8 mouse cellular contexts compared by ENCODE assay signal in genomic region chr13:55473076-55473831, GRCm38 (mm10). TPM values are rescaled to one million over a fixed set of nuclear protein-coding genes. Genes with fewer than 3 reads are reported as not detected.
DNase-seq lines count a peak whose midpoint lies in the region; ATAC-seq and TF ChIP-seq lines count a peak whose summit lies in the region.

No protein-coding gene starts in this region.

- ATAC-seq in forebrain, embryonic 15.5 days (replicated peaks), result no peak
- no peak for ATAC-seq in liver, embryonic 13.5 days (ENCODE audit: low read depth)
- no peak for ATAC-seq in stomach, postnatal 0 days (ENCODE audit: low FRiP score, low TSS enrichment)

- H3K4me1 ChIP-seq in forebrain, embryonic 15.5 days, result peaks cover 80% of the 10 kb centered on the region
- H3K4me1 ChIP-seq in liver, embryonic 13.5 days (replicated peaks), result peaks cover 29% of the 10 kb centered on the region
- no peaks in the 10 kb centered on the region for H3K4me1 ChIP-seq in stomach, postnatal 0 days (replicated peaks; ENCODE audit: control insufficient read depth, insufficient read depth)

- TF ChIP-seq EP300 in stomach, postnatal 0 days (optimal IDR thresholded peaks at IDR 0.05), result no peak

- DNase-seq in kidney, postnatal 10 days, result peak; percentile 53
- no peak for DNase-seq in kidney, postnatal 14 days
- DNase-seq in NIH3T3 (ENCODE audit: low read depth), result peak; percentile 41
- DNase-seq in liver, embryonic 13.5 days, result no peak
- no peak for DNase-seq in stomach, postnatal 0 days (ENCODE audit: low spot score)
- no peak for DNase-seq in ovary, postnatal 10 days (ENCODE audit: low spot score)
- DNase-seq in left cerebral cortex, postnatal 10 days (ENCODE audit: extremely low spot score in 1 of 2, low spot score in 2 of 2), result no peak

- no peaks in the 10 kb centered on the region for H3K27me3 ChIP-seq in forebrain, embryonic 15.5 days
- peaks cover 85% of the 10 kb centered on the region for H3K27me3 ChIP-seq in liver, embryonic 13.5 days
- H3K27me3 ChIP-seq in stomach, postnatal 0 days (ENCODE audit: control insufficient read depth, insufficient read depth, low read length), result no peaks in the 10 kb centered on the region

- H3K9me3 ChIP-seq in forebrain, embryonic 15.5 days, result no peaks in the 10 kb centered on the region
- no peaks in the 10 kb centered on the region for H3K9me3 ChIP-seq in liver, embryonic 13.5 days (replicated peaks)
- H3K9me3 ChIP-seq in stomach, postnatal 0 days (ENCODE audit: control insufficient read depth, low read length), result no peaks in the 10 kb centered on the region

- peak; percentile 40; the same call in 1 of the 2 replicates for TF ChIP-seq CTCF in stomach, postnatal 0 days (IDR thresholded peaks at IDR 0.05; ENCODE audit: low read depth)

- WGBS in forebrain, embryonic 15.5 days, result 22% methylated on average over 18 of the region's 18 CpGs
- 23% methylated on average over 18 of the region's 18 CpGs for WGBS in liver, embryonic 13.5 days (ENCODE audit: insufficient replicate concordance)
- 43% methylated on average over 18 of the region's 18 CpGs for WGBS in stomach, postnatal 0 days

- intact Hi-C loops in left cerebral cortex, postnatal 10 days (cut with DNase I), result no loop called here

- H3K4me3 ChIP-seq in forebrain, embryonic 15.5 days, result peak overlapping the region; percentile 54
- peak overlapping the region; percentile 63 for H3K4me3 ChIP-seq in liver, embryonic 13.5 days (replicated peaks)
- H3K4me3 ChIP-seq in stomach, postnatal 0 days (ENCODE audit: low read depth, low read length), result peak overlapping the region; percentile 61

- H3K36me3 ChIP-seq in forebrain, embryonic 15.5 days, result peaks cover 44% of the 10 kb centered on the region
- no peaks in the 10 kb centered on the region for H3K36me3 ChIP-seq in liver, embryonic 13.5 days
- peaks cover 2% of the 10 kb centered on the region; the same call in 1 of the 2 replicates for H3K36me3 ChIP-seq in stomach, postnatal 0 days (ENCODE audit: control insufficient read depth, insufficient read depth, low read length)

- H3K9ac ChIP-seq in forebrain, embryonic 15.5 days (replicated peaks), result peak overlapping the region; percentile 75
- H3K9ac ChIP-seq in liver, embryonic 13.5 days, result peak overlapping the region; percentile 59; the same call in 1 of the 2 replicates
- no peak overlapping the region for H3K9ac ChIP-seq in stomach, postnatal 0 days (ENCODE audit: low read length)

- peak overlapping the region; percentile 92 for H3K27ac ChIP-seq in forebrain, embryonic 15.5 days (replicated peaks)
- H3K27ac ChIP-seq in liver, embryonic 13.5 days, result no peak overlapping the region
- no peak overlapping the region; the same call in 1 of the 2 replicates for H3K27ac ChIP-seq in stomach, postnatal 0 days (replicated peaks)

- peak overlapping the region; percentile 99 for H3K4me2 ChIP-seq in forebrain, embryonic 15.5 days (replicated peaks)
- peak overlapping the region; percentile 89 for H3K4me2 ChIP-seq in liver, embryonic 13.5 days
- peak overlapping the region; percentile 100 for H3K4me2 ChIP-seq in stomach, postnatal 0 days (replicated peaks; ENCODE audit: low read depth)

RNA-seq across cellular contexts. Expression of gene Prr7, which starts 9.2 kb away (rescaled TPM):
- 3.2 and 3.4 TPM in 2 replicates for polyA plus RNA-seq in forebrain, embryonic 15.5 days (2015; fragmentation: Nextera tagmentation; extraction: Ambion mirVana)
- not detected in 2 replicates for polyA plus RNA-seq in liver, embryonic 13.5 days (2015; fragmentation: Nextera tagmentation; extraction: Ambion mirVana)
- polyA plus RNA-seq in stomach, postnatal 0 days (2015; fragmentation: Nextera tagmentation; extraction: Ambion mirVana), result 0.13 and 0.28 TPM in 2 replicates
- total RNA-seq in left cerebral cortex, postnatal 10 days (2021), result 100 to 1,000 TPM in 1 of 2 experiments, 10 to 100 TPM in 1; 91.9 to 103 TPM

RNA-seq across cellular contexts. Expression of gene Dbn1, which starts 14.7 kb away (rescaled TPM):
- polyA plus RNA-seq in forebrain, embryonic 15.5 days (2015; fragmentation: Nextera tagmentation; extraction: Ambion mirVana), result 732 and 750 TPM in 2 replicates
- polyA plus RNA-seq in liver, embryonic 13.5 days (2015; fragmentation: Nextera tagmentation; extraction: Ambion mirVana), result 11.5 and 12.3 TPM in 2 replicates
- 39.3 and 40.4 TPM in 2 replicates for polyA plus RNA-seq in stomach, postnatal 0 days (2015; fragmentation: Nextera tagmentation; extraction: Ambion mirVana)
- 100 to 1,000 TPM; 350 to 366 TPM for total RNA-seq in left cerebral cortex, postnatal 10 days (2021)

RNA-seq across cellular contexts. Expression of gene Grk6, which starts 28.4 kb away (rescaled TPM):
- polyA plus RNA-seq in forebrain, embryonic 15.5 days (2015; fragmentation: Nextera tagmentation; extraction: Ambion mirVana), result 46.1 and 47.6 TPM in 2 replicates
- polyA plus RNA-seq in liver, embryonic 13.5 days (2015; fragmentation: Nextera tagmentation; extraction: Ambion mirVana), result 23.7 and 25.2 TPM in 2 replicates
- polyA plus RNA-seq in stomach, postnatal 0 days (2015; fragmentation: Nextera tagmentation; extraction: Ambion mirVana), result 17.7 and 19.0 TPM in 2 replicates
- total RNA-seq in left cerebral cortex, postnatal 10 days (2021), result 10 to 100 TPM; 70.6 to 73.0 TPM

RNA-seq across cellular contexts. Expression of gene Pdlim7, which starts 40.2 kb away (rescaled TPM):
- 135 and 138 TPM in 2 replicates for polyA plus RNA-seq in forebrain, embryonic 15.5 days (2015; fragmentation: Nextera tagmentation; extraction: Ambion mirVana)
- 27.5 and 28.8 TPM in 2 replicates for polyA plus RNA-seq in liver, embryonic 13.5 days (2015; fragmentation: Nextera tagmentation; extraction: Ambion mirVana)
- polyA plus RNA-seq in stomach, postnatal 0 days (2015; fragmentation: Nextera tagmentation; extraction: Ambion mirVana), result 174 and 193 TPM in 2 replicates
- total RNA-seq in left cerebral cortex, postnatal 10 days (2021), result 10 to 100 TPM; 60.1 to 61.4 TPM

RNA-seq across cellular contexts. Expression of gene F12, which starts 46.7 kb away (rescaled TPM):
- polyA plus RNA-seq in forebrain, embryonic 15.5 days (2015; fragmentation: Nextera tagmentation; extraction: Ambion mirVana), result 0.09 TPM in 1 of 2 replicates, not detected in the other
- polyA plus RNA-seq in liver, embryonic 13.5 days (2015; fragmentation: Nextera tagmentation; extraction: Ambion mirVana), result 56.5 and 59.8 TPM in 2 replicates
- polyA plus RNA-seq in stomach, postnatal 0 days (2015; fragmentation: Nextera tagmentation; extraction: Ambion mirVana), result 0.41 and 0.68 TPM in 2 replicates
- total RNA-seq in left cerebral cortex, postnatal 10 days (2021), result under 1 TPM; 0.58 to 0.87 TPM

Comparison
In these comparisons a context has a peak if more than half of its experiments do, and no peak if none do; other contexts are left out.
1. DNase-seq: peak in kidney, postnatal 10 days (single experiment) and NIH3T3 (single experiment); none in kidney, postnatal 14 days (single experiment), liver, embryonic 13.5 days (single experiment), stomach, postnatal 0 days (single experiment), ovary, postnatal 10 days (single experiment) and left cerebral cortex, postnatal 10 days (0 of 2).
2. RNA of gene Dbn1, which starts 14.7 kb away (polyA plus RNA-seq): 732 to 750 TPM in forebrain, embryonic 15.5 days; 39.3 to 40.4 TPM in stomach, postnatal 0 days and 11.5 to 12.3 TPM in liver, embryonic 13.5 days; every median in the first group is over 10 times any median in the second.
3. Peak in every context shown above with its lines, with median percentiles within 50 percentile points of each other: H3K4me2 ChIP-seq and H3K4me3 ChIP-seq.